ENCODE assay signal across 35 mouse cellular contexts in the genomic region with DNA sequence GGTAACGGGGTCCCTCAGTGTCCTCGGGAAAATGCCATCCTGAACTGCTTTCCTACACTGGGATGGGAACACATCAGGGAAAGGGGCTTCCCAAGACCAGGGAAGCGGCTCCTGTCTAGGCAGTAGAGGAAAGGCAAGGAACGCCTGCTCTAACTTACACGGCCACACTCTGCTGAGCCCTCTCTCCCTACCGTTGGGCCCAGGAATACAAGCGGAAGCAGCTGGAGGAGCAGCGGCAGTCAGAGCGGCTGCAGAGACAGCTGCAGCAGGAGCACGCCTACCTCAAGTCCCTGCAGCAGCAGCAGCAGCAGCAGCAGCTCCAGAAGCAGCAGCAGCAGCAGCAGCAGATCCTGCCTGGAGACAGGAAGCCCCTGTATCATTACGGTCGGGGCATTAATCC. TPM values are rescaled to one million over a fixed set of nuclear protein-coding genes. Genes with fewer than 3 reads are reported as not detected.
"Had no signal": no experiment of that assay in that cellular context is flagged by ENCODE, and none has a peak within 500 bp of the region (broad histone marks: within the 10 kb centered on the region; RNA-seq: fewer than 3 reads in every experiment).

No protein-coding gene starts in this region.

- H3K4me2 ChIP-seq: heart, embryonic 11.5 days; heart, embryonic 13.5 days; heart, embryonic 15.5 days; hindbrain, embryonic 14.5 days; intestine, embryonic 15.5 days; liver, embryonic 12.5 days had no signal

- H3K9me3 ChIP-seq: heart, embryonic 13.5 days; heart, embryonic 15.5 days; intestine, embryonic 15.5 days; liver, embryonic 12.5 days had no signal

- H3K4me3 ChIP-seq: heart, adult 2 months; heart, embryonic 13.5 days; heart, embryonic 15.5 days; intestine, embryonic 15.5 days; left cerebral cortex, adult 2 months; liver, embryonic 12.5 days had no signal

- DNase-seq: gastrocnemius, postnatal 14 days; gastrocnemius, postnatal 36 days; heart, adult 2 months; heart, postnatal 14 days; heart, postnatal 36 days; kidney, adult 18-20 months; kidney, adult 8-10 months; kidney, postnatal 10 days; kidney, postnatal 25 days; kidney, postnatal 4 days; layer of hippocampus, adult 9-11 months; left cerebral cortex, postnatal 4 days had no signal

- H3K9ac ChIP-seq: heart, embryonic 13.5 days; heart, embryonic 15.5 days; hindbrain, embryonic 14.5 days; intestine, embryonic 15.5 days; liver, embryonic 12.5 days; liver, embryonic 14.5 days had no signal

- ATAC-seq: hindbrain, embryonic 16.5 days; inflammation-experienced regulatory T-cells, adult 6 months; intestine, embryonic 15.5 days; intestine, postnatal 0 days; liver, embryonic 12.5 days had no signal

- H3K4me1 ChIP-seq: heart, embryonic 13.5 days; heart, embryonic 15.5 days; intestine, embryonic 15.5 days had no signal

- H3K27me3 ChIP-seq: heart, embryonic 13.5 days; heart, embryonic 15.5 days; intestine, embryonic 15.5 days; liver, embryonic 12.5 days had no signal

- H3K27ac ChIP-seq: heart, adult 2 months; heart, embryonic 13.5 days; heart, embryonic 15.5 days; hindbrain, embryonic 14.5 days; intestine, embryonic 15.5 days; left cerebral cortex, adult 2 months; liver, embryonic 12.5 days; liver, embryonic 14.5 days had no signal

RNA-seq across cellular contexts. Expression of a gene that starts 8.9 kb away (rescaled TPM):
- total RNA-seq: gastrocnemius, adult 18-20 months; gastrocnemius, adult 8-10 months; gastrocnemius, postnatal 14 days; gastrocnemius, postnatal 36 days; heart, adult 2 months; heart, postnatal 14 days; heart, postnatal 36 days; hematopoietic stem cell, adult 5-6 weeks; left cerebral cortex, postnatal 4 days; liver, adult 2 months had no signal
- polyA plus RNA-seq: heart, embryonic 11.5 days; heart, embryonic 13.5 days; heart, embryonic 15.5 days; heart, postnatal 0 days; hindbrain, embryonic 11.5 days; hindbrain, embryonic 14.5 days; hindbrain, embryonic 16.5 days; inflammation-experienced regulatory T-cells, adult 6 months; intestine, embryonic 15.5 days; intestine, postnatal 0 days; kidney, embryonic 14.5 days; kidney, embryonic 16.5 days; limb, embryonic 14.5 days; liver, adult 2 months; liver, embryonic 12.5 days; liver, embryonic 14.5 days; liver, embryonic 16.5 days had no signal

RNA-seq across cellular contexts. Expression of a gene that starts 12.3 kb away (rescaled TPM):
- total RNA-seq: heart, adult 2 months; heart, postnatal 14 days; heart, postnatal 36 days; hematopoietic stem cell, adult 5-6 weeks; left cerebral cortex, adult 2 months; left cerebral cortex, postnatal 14 days; left cerebral cortex, postnatal 4 days had no signal
- polyA plus RNA-seq: heart, adult 2 months; heart, embryonic 11.5 days; heart, embryonic 13.5 days; heart, embryonic 15.5 days; heart, postnatal 0 days; hindbrain, embryonic 11.5 days; hindbrain, embryonic 14.5 days; hindbrain, embryonic 16.5 days; intestine, embryonic 15.5 days; kidney, embryonic 14.5 days; liver, embryonic 12.5 days; liver, embryonic 14.5 days; liver, embryonic 16.5 days had no signal

RNA-seq across cellular contexts. Expression of a gene that starts 32.2 kb away (rescaled TPM):
- total RNA-seq: gastrocnemius, adult 8-10 months; gastrocnemius, postnatal 36 days; layer of hippocampus, postnatal 14 days; left cerebral cortex, adult 2 months; left cerebral cortex, postnatal 14 days; liver, adult 2 months had no signal
